Mouse (Mus musculus): Measurements from ENCODE around the gene 1700067K01Rik. TPM values are rescaled to one million over a fixed set of nuclear protein-coding genes. Genes with fewer than 3 reads are reported as not detected.
A peak's percentile ranks its signal among the peaks of the same experiment; 100 is the strongest.
"Not testable (repeated sequence)": the region's sequence is repeated elsewhere in the genome, so short reads cannot be mapped to it uniquely, and the experiment has no call there.

1700067K01Rik gene
- polyA plus RNA-seq, 1 experiment from 2014 or later, result 0.41 TPM

- Histone ChIP-seq H3K4me2 (peak overlapping the region; percentile 94), H3K9ac (peak overlapping the region; percentile 79), H3K27ac (peak overlapping the region; percentile 82), H3K4me1 (peaks cover 51% of the 10 kb centered on the region), H3K36me3 (peaks cover 44% of the 10 kb centered on the region), H3K9me3 (replicated peaks) (no peaks in the 10 kb centered on the region), H3K27me3 (replicated peaks) (0 out of 2 replicates have a peak, but pooled peaks cover 2% of the 10 kb centered on the region), H3K4me3 (peak overlapping the region; percentile 66; the same call in 1 of the 2 replicates)
- 74% methylated on average over 6 of the region's 6 CpGs for WGBS (ENCODE audit: insufficient replicate concordance)
- ATAC-seq, result no peak
Observed at GRCm38 (mm10) chr8:84003612-84004246, 2.4 kb downstream of the 1700067K01Rik start.

GRCm38 (mm10) chr8:84004533-84005201 lies 3.4 kb downstream of the 1700067K01Rik start:
- ATAC-seq, result peak; percentile 87
- Histone ChIP-seq H3K9ac (peak overlapping the region; percentile 79), H3K4me1 (peaks cover 42% of the 10 kb centered on the region), H3K4me3 (peak overlapping the region; percentile 66), H3K27me3 (replicated peaks) (peaks cover 8% of the 10 kb centered on the region), H3K4me2 (peak overlapping the region; percentile 94), H3K27ac (peak overlapping the region; percentile 82), H3K9me3 (replicated peaks) (no peaks in the 10 kb centered on the region), H3K36me3 (peaks cover 34% of the 10 kb centered on the region)
- under 1% methylated on average over 30 of the region's 30 CpGs for WGBS (ENCODE audit: insufficient replicate concordance)

DNA sequence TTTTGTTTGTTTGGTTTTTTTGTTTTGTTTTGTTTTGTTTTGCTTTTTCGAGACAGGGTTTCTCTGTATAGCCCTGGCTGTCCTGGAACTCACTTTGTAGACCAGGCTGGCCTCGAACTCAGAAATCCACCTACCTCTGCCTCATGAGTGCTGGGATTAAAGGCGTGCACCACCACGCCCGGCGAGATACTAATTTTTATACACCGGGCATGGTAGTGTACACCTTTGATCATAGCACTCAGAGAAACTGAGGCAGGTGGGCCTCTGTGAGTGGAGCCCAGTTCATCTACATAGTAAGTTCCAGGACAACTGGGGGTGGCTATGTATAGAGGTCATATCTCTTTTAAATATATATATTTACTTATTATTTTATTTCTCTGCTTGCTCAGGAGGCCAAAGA lies 4.2 kb downstream of the 1700067K01Rik start:
- H3K27ac ChIP-seq, result peak overlapping the region; percentile 82; the same call in 1 of the 2 replicates
- ATAC-seq; H3K4me3 ChIP-seq; H3K9me3 ChIP-seq (replicated peaks); H3K9ac ChIP-seq: not testable (repeated sequence)
- peaks cover 26% of the 10 kb centered on the region for H3K36me3 ChIP-seq
- 89% methylated on average over 7 of the region's 7 CpGs for WGBS (ENCODE audit: insufficient replicate concordance)
- peak overlapping the region; percentile 94 for H3K4me2 ChIP-seq
- peaks cover 42% of the 10 kb centered on the region for H3K4me1 ChIP-seq
- peaks cover 17% of the 10 kb centered on the region for H3K27me3 ChIP-seq (replicated peaks)

DNA sequence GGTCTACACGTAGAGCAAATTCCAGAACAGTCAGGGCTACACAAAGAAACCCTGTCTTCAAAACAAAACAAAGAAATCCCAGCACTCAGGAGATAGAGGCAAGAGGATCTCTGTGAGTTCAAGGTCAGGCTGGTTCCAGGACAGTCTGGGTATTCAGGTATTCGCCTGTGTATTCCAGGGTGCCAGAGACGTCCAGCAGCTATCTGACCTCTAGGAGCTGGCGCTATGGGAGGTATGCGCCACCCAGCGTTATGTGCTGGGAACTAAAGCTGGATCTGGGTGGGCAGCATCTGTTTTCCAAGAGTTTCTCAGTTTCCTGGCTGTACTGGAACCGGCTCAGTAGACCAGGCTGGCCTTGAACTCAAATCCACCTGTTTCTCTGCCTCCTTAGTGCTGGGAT lies 7.1 kb downstream of the 1700067K01Rik start:
- H3K9ac ChIP-seq, result no peak overlapping the region
- no peaks in the 10 kb centered on the region for H3K9me3 ChIP-seq (replicated peaks)

DNA sequence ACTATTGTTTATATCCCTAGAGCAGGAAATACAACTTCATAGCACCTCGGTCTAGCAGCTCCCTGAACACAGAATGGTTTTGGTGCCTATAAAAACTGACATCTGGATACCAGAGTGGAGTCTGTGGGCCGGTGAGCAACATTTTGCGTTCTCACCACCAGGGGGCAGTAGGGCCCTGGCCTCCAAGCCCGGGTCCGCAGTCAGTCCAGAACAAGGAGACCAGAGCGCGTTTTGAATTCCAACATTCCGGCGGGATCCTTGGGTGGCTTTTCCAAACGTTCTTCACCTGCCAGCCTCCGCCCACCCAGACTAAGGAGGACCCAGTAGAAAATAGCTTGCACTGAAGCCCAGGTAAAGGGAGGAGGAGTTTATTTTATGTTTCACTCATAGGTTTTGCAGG lies 8.6 kb downstream of the 1700067K01Rik start:
- Histone ChIP-seq H3K4me3 (no peak overlapping the region), H3K4me2 (no peak overlapping the region), H3K27ac (no peak overlapping the region), H3K36me3 (no peaks in the 10 kb centered on the region), H3K27me3 (replicated peaks) (peaks cover 59% of the 10 kb centered on the region), H3K4me1 (peaks cover 29% of the 10 kb centered on the region), H3K9me3 (replicated peaks) (no peaks in the 10 kb centered on the region), H3K9ac (no peak overlapping the region)
- no peak for ATAC-seq
- WGBS (ENCODE audit: insufficient replicate concordance), result 1% methylated on average over 11 of the region's 11 CpGs

More for the DNA sequence above, 7.1 kb downstream of the 1700067K01Rik start:
- peaks cover 45% of the 10 kb centered on the region for H3K27me3 ChIP-seq (replicated peaks)
- ATAC-seq, result no peak
- peaks cover 40% of the 10 kb centered on the region for H3K4me1 ChIP-seq
- H3K4me3 ChIP-seq, result no peak overlapping the region
- no peak overlapping the region for H3K4me2 ChIP-seq
- WGBS (ENCODE audit: insufficient replicate concordance), result 31% methylated on average over 7 of the region's 7 CpGs
- no peaks in the 10 kb centered on the region for H3K36me3 ChIP-seq
- no peak overlapping the region for H3K27ac ChIP-seq

DNA sequence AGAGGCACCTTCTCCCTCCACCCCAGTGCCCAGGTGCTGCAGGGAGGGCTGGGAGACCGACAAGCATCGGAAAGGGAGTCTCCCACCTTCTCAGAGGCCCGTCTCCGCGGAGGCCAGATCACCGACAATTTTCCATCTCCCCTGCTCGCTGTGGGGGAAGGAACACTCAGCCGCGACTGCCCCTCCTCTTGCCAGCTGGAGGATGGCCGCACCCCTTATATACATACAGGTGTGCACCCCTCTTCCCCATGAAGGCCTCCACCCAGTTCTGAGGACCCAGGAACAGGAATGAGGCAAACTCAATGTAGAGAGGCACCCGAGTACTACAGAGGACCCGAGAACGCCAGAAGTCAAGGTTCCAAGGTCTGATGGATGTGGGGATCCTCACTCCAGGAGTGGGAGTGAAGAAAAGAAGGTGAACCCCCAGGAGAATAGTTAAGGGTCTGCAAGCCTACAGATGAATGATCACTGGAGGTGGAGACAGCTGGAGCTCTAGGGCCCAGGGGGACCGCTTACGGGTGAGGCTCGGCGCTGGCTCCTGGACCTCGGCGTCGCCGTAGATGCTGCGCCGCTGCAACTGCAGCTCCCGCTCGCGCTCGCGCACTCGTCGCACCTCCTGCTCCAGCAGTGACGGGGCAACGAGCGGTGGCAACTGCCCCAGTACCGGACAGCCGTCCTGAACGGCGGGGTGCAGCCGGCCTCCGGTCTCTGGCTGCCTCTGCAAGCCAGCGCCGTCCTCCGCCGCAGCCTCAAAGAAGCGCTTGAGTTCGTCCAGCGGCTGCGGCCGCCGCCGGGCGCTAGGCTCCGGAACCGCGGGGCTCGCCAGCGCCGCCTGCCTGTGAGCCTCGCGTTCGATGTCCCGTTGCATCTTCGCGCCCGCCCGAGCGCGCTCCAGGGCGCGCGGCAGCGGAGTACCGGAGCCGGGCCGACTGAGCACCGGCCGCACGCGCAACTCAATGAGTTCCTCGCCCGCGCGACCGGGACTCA lies 9.6 kb downstream of the 1700067K01Rik start:
- H3K9ac ChIP-seq, result peak overlapping the region; percentile 27; the same call in 1 of the 2 replicates
- WGBS (ENCODE audit: insufficient replicate concordance), result 3% methylated on average over 83 of the region's 83 CpGs
- H3K9me3 ChIP-seq (replicated peaks), result no peaks in the 10 kb centered on the region
- H3K4me2 ChIP-seq, result peak overlapping the region; percentile 78
- H3K4me3 ChIP-seq, result peak overlapping the region; percentile 55
- H3K36me3 ChIP-seq, result no peaks in the 10 kb centered on the region
- no peak overlapping the region for H3K27ac ChIP-seq
- H3K4me1 ChIP-seq, result peaks cover 21% of the 10 kb centered on the region
- ATAC-seq, result peak; percentile 37; the same call in 1 of the 2 replicates
- peaks cover 67% of the 10 kb centered on the region for H3K27me3 ChIP-seq (replicated peaks)

DNA sequence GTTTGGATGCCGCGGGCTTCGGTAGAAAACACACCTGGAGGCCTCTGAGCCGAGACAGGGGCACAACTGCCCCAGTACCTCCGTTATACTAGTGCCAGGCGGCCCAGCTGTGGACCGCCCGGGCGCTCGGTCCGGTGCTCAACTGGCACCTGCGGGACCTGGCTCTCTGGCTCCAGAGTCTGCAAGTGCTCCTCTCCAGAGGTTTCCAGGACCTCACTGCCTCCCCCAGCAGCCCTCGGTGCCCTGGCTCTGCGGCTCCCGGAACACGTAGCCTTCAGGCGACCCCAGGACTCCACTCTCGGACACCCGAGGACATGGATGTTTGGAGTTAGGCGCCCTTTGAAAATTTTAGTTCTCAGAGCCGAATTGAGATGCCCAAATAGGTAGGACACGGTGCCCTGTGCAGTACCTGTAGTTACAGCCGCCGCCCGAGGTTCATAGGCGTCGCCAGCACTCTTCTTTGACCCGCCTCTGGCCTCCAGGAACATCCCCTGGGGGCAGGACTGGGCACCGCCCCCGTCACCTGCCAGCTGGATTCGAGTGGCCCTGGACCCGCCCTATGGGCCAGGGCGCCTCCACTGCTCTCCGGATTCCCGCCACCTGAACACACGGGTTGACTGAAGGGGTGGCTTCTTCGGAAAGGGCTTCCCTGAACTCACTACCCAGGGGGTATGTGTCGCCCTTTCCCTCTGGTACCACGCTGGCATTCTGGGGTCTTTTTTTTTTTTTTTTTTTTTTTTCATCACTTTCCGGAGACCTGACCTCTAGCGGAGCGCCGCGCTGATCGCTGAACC lies 10.6 kb downstream of the 1700067K01Rik start, which contains the start of gene 2210011C24Rik:
TSS of gene 2210011C24Rik (minus strand) at position 467 of the 794 bp plus-strand sequence.
- peak within 1 kb of the TSS; percentile 37 for H3K9ac ChIP-seq
- H3K36me3 ChIP-seq, result no peaks in the 10 kb centered on the region

GRCm38 (mm10) chr8:84012499-84013165 lies 11.3 kb downstream of the 1700067K01Rik start:
- H3K27ac ChIP-seq, result no peak overlapping the region
- H3K36me3 ChIP-seq, result no peaks in the 10 kb centered on the region
- peaks cover 21% of the 10 kb centered on the region for H3K4me1 ChIP-seq
- WGBS (ENCODE audit: insufficient replicate concordance), result 13% methylated on average over 35 of the region's 35 CpGs
- no peak for ATAC-seq
- H3K27me3 ChIP-seq (replicated peaks), result peaks cover 76% of the 10 kb centered on the region
- H3K4me3 ChIP-seq, result peak overlapping the region; percentile 8
- no peaks in the 10 kb centered on the region for H3K9me3 ChIP-seq (replicated peaks)
- peak overlapping the region; percentile 78 for H3K4me2 ChIP-seq
- H3K9ac ChIP-seq, result peak overlapping the region; percentile 37

More for the DNA sequence above, 10.6 kb downstream of the 1700067K01Rik start, which contains the start of gene 2210011C24Rik:
- H3K4me1 ChIP-seq, result peaks cover 21% of the 10 kb centered on the region
- H3K27ac ChIP-seq, result no peak within 1 kb of the TSS
- peaks cover 68% of the 10 kb centered on the region for H3K27me3 ChIP-seq (replicated peaks)
- no peaks in the 10 kb centered on the region for H3K9me3 ChIP-seq (replicated peaks)
- peak within 1 kb of the TSS; percentile 55 for H3K4me3 ChIP-seq
- WGBS (ENCODE audit: insufficient replicate concordance), result 2% methylated on average over 45 of the region's 45 CpGs
- H3K4me2 ChIP-seq, result peak within 1 kb of the TSS; percentile 78
- peak; percentile 37; the same call in 1 of the 2 replicates for ATAC-seq

GRCm38 (mm10) chr8:84015833-84016232 lies 14.5 kb downstream of the 1700067K01Rik start:
- Histone ChIP-seq H3K36me3 (no peaks in the 10 kb centered on the region), H3K27me3 (replicated peaks) (peaks cover 84% of the 10 kb centered on the region), H3K4me2 (no peak overlapping the region), H3K9me3 (replicated peaks) (no peaks in the 10 kb centered on the region), H3K4me1 (peaks cover 15% of the 10 kb centered on the region), H3K9ac (no peak overlapping the region), H3K4me3 (no peak overlapping the region), H3K27ac (no peak overlapping the region)
- ATAC-seq, result no peak
- WGBS (ENCODE audit: insufficient replicate concordance), result 80% methylated on average over 5 of the region's 5 CpGs

DNA sequence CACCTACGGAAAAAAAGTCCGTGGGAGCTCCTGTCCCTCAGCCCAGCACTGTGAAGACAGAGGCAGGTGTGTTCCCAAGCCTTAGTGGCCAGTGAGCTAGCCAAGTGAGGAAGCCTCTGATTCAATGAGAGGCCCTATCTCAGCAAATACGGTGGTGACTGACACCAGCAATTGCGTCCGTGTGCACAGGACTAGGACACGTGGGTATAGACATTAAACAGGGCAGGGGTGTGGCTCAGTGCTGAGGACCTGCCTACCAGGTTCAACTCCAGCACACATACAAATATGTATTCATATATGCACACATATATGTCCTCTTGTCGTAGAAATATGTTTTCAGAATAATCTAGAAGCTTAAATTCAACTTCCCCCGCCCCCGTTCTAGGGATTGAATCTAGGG lies 18.4 kb downstream of the 1700067K01Rik start:
- 66% methylated on average over 9 of the region's 9 CpGs for WGBS (ENCODE audit: insufficient replicate concordance)
- no peak overlapping the region for H3K27ac ChIP-seq
- no peak for ATAC-seq

More for the DNA sequence above, 18.4 kb downstream of the 1700067K01Rik start:
- H3K36me3 ChIP-seq, result no peaks in the 10 kb centered on the region
- H3K27me3 ChIP-seq (replicated peaks), result peaks cover 84% of the 10 kb centered on the region
- H3K9ac ChIP-seq, result no peak overlapping the region
- H3K4me2 ChIP-seq, result no peak overlapping the region
- H3K4me1 ChIP-seq, result peaks cover 12% of the 10 kb centered on the region; the same call in 1 of the 2 replicates
- H3K4me3 ChIP-seq, result no peak overlapping the region
- no peaks in the 10 kb centered on the region for H3K9me3 ChIP-seq (replicated peaks)

Measured in liver, embryonic 12.5 days (tissue).